Mouse (Mus musculus) adrenal gland, postnatal 25 days (tissue): ENCODE data around the gene Mylpf. TPM values are rescaled to one million over a fixed set of nuclear protein-coding genes. Genes with fewer than 3 reads are reported as not detected.
"Not testable (repeated sequence)": the region's sequence is repeated elsewhere in the genome, so short reads cannot be mapped to it uniquely, and the experiment has no call there.

Experiments
- DNase-seq: peaks from one replicate; pipeline ENCODE4 v3.0.0; 2021; ENCODE audit warnings: mixed read lengths
- long read RNA-seq: library from polyadenylated mRNA; stranded (forward); transcript quantifications from one replicate; pipeline ENCODE4 v2.0.0, GENCODE M21; 2021
- total RNA-seq: library from RNA; stranded (reverse); gene quantifications from 2 replicates; pipeline ENCODE4 v1.2.3, GENCODE M21; 2021

The Mylpf gene
- total RNA-seq, result 4.1 and 4.4 TPM in 2 replicates
- long read RNA-seq, partial matches to known transcripts, result 0 of 1 reads
- long read RNA-seq, other reads (novel, unspliced or antisense), result 0 of 1 reads

DNA sequence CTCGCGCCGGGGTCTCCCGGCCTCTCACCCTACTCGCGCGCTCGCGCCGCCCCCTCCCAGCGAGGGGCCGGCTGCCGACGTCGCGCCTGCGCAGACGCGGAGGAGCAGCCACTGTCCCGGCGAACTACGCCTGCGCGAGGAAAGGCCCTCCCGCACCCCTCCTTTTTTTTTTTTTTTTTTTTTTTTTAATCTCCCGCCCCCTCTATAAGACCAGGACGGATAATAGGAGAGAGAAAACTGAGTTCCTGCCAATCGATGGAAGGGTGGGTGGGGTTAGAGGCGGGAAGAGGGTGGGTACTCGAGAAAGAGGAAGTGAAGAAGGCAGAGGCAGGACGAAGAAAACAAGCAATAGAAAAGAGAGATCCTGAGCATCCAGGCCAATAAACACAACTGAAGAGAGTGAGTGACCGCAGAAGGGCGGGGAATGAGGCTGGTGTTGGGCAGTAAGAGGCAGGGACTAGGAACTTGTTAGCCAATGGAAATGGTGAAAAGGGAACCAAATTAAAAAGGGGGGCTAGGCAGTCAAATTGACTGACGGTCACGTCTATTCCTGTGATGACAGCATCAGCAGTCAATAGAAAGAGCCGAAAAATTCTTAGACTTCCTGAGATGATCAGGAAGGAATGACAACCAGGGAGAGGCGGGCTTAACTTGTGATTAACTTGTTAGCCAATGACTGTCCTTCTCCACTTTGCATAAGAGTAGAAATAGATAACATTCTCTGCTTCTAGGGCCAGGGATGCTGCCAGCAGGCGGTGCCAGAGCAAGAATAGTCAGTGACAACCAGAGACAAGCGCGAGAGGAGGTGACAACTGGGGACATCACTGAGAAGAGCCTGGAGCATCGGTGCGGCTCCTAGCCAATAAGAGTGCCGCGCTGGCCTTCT lies at the start of gene Mylpf:
TSS of gene Mylpf (plus strand) at position 338 of the 886 bp plus-strand sequence.
- DNase-seq, result peak; percentile 97

DNA sequence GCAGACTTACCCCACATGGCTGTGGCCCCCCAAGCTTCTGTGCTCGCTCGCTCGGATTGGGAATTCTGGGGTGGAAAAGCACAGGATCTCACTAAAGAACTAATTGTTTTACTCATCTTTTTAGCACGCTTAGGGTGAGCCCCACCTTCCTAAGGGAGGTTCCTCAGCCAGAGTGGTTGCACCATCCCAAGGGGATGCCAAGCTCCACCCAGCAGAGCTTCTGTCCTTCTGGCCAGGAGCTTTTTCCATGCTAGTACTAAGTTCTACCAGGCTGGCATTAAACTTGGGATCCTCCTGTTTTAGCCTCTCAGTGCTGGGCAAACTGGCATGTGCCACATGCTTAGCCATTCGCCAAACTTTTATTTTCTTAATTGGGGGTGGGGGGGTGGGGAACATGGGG lies 46.1 kb upstream of the Mylpf start:
- peak; percentile 11 for DNase-seq

DNA sequence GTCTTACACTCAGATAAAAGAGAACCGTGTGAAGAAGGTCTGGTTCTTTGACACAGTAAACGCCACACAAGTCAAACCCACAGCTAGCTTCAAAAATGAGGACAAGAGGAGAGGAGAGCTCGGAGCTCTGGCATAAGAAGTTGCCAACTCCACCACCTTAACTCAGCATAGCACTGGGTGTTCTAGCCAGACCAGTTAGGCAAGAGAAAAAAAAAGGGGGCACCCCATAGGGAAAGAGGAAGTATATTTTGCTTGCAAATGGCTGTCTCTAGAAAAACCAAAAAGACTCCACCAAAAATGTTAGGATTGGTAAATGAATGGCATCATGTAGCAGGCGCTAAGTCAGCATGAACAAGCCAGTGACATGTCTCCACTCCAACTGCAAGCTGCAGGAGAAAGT lies 44.7 kb upstream of the Mylpf start:
- no peak for DNase-seq

DNA sequence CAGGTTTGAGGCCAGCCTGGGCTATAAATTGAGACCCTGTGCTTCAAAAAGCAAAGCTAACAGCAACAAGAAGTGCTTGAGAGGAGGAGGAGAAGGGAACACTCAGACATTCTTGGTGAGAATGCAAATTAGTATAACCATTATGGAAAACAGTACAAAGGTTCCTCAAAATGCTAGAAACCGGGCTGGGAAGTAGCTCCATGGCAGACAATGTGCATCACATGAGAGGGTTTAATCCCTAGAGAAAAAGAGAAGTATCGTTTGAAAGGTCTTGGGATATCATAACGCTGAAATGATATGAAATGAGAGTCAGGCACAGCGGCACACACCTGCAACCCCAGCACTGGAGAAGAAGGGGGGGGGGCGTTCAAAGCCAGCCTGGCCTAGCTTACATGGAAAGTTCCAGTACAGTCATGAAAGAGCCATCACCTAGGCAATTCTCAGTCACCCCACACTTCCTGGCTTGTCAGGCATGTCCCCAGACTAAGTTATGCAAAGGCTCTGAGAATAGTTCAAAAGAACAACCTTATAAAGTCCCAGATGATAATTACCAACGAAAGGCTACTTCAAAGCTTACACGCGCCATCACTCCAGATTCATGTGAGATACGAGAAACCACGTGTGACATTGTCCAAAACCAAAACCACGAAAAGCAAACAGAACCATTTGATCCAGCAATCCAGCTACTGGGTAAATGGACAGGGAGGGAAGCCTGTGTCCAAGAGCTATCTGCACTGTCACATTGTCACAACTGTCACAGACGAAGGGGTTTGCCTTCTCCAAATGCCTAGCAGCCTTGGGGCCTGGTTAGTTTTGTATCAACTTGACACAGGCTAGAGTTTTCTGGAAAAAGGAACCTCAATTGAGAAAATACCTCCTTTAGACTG lies 42.8 kb upstream of the Mylpf start:
- no peak for DNase-seq

DNA sequence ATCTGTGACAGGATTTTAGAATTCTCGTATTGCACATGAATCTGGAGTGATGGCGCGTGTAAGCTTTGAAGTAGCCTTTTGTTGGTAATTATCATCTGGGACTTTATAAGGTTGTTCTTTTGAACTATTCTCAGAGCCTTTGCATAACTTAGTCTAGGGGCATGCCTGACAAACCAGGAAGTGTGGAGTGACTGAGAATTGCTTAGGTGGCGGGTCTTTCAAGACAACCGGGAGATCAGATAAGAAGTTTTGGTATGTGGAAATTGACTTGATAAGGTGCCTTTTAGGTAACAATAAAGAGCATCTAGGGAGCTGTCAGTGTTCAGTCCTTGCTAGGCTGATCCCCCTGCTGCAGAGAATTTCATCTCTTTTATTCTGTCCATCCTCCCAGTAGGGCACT lies 42.2 kb upstream of the Mylpf start:
- no peak for DNase-seq

- no peak for DNase-seq
Measured at GRCm38 (mm10) chr7:127176937-127177336, 31.8 kb upstream of the Mylpf start.

DNA sequence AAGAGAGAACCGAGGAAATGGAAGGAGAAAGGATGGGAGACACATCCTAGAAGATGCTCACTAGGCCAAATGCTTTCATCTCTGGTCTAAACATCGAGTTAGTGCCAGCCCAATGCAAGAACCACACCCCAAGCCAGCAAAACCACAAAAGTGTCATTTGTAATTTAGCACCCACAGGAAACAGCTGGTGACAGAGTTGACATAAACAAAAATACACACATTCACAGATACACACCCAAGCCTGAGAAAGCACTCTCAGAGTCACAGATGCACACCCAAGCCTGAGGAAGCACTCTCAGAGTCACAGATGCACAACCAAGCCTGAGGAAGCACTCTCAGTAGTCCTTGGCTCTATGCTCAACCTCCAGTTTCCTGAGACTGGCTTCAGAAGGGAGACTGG lies 27.9 kb upstream of the Mylpf start:
- no peak for DNase-seq

GRCm38 (mm10) chr7:127181724-127182123 lies 27.0 kb upstream of the Mylpf start:
- not testable (repeated sequence) for DNase-seq

- DNase-seq, result no peak
Measured at GRCm38 (mm10) chr7:127183345-127183744, 25.3 kb upstream of the Mylpf start.

DNA sequence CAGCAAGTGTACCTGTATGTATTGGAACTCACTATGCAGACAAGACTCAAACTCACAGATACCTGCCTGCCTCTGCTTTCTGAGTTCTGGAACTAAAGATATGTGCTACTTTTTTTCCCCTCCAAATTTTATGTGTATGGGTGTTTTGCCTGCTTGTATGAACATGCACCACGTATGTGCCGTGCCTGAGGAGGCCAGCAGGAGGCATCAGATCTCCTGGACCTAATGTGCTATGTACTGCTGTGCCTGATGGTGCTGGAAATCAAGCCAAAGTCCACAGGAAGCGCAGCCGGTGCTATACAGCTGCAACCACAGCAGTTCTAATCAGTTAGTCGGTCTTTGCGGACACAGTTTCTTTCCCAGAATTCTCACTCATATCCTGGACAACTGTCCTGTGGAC lies 24.9 kb upstream of the Mylpf start:
- DNase-seq, result no peak

DNA sequence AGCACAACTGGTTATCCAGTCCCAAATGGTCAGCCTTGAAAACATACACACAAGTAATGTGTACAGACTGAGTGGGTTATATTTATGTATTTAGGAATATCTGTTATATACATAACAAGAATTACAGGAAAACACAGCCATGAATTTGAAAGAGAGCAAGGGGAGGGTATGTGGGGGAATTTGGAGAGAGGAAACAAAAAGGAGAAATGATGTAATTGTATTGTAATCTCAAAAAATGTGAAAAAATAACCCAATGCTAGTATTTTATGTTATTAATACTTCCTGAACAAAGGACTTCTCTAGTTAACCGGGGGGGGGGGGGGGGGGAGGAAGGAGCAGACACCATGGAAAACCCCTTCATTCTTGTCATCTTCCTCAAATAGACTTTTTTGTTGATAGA lies 24.0 kb upstream of the Mylpf start:
- DNase-seq, result no peak

- no peak for DNase-seq
Measured at GRCm38 (mm10) chr7:127185601-127186000, 23.1 kb upstream of the Mylpf start.

GRCm38 (mm10) chr7:127187351-127187750 lies 21.3 kb upstream of the Mylpf start:
- no peak for DNase-seq

GRCm38 (mm10) chr7:127188305-127189276 lies 20.1 kb upstream of the Mylpf start:
- no peak for DNase-seq

DNA sequence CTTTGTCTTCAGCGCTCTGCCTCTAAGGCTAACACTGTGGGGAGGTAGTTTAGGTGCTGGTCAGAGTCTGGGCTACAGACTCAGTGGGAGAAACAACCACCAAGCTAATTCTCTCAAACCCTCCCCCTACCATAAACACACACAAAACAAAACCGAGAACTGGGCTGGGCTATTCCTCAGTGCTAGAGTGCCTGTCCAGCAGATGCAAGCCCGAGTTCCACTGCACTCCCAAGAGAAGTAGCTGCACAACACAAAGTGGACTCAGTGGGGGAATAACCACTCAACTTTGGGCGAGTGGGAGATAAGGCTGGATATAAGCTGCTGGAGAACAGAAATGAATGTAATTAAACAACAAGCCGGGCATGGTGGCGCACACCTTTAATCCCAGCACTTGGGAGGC lies 18.0 kb upstream of the Mylpf start:
- no peak for DNase-seq

- no peak for DNase-seq
Measured at GRCm38 (mm10) chr7:127192989-127193388, 15.7 kb upstream of the Mylpf start.

- no peak for DNase-seq
Measured at GRCm38 (mm10) chr7:127194011-127194632, 14.6 kb upstream of the Mylpf start.

- DNase-seq, result no peak
Measured at GRCm38 (mm10) chr7:127194633-127195029, 14.1 kb upstream of the Mylpf start.

- peak; percentile 92 for DNase-seq
Measured at GRCm38 (mm10) chr7:127195544-127196295, 13.0 kb upstream of the Mylpf start, which contains the start of gene Cd2bp2. Gene Cd2bp2 (minus strand): TSS chr7:127196050.

DNA sequence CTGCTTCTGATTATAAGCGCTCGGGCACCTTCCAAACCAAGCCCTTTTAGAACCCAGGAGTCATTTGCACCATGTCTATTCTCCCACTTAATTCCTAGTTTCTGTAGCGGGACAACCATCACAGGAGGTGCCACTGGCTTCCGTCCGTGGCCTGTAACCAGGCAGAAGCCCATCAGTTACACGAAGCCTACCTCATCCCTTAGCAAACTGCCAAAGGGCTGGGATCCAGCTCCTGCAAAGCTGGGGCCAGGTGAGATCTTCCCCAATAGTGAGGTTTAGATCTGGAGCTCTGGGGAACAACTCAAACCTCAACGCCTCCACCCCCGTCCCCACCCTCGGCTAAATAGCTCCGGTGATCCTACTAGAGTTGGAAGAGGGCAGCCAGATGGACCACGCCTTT lies 12.2 kb upstream of the Mylpf start:
- DNase-seq, result no peak
